Mouse (Mus musculus): Measurements from ENCODE around the gene Axin2. TPM values are rescaled to one million over a fixed set of nuclear protein-coding genes. Genes with fewer than 3 reads are reported as not detected.

Gene Axin2
- polyA plus RNA-seq, 1 experiment, result 16.5 TPM

DNA sequence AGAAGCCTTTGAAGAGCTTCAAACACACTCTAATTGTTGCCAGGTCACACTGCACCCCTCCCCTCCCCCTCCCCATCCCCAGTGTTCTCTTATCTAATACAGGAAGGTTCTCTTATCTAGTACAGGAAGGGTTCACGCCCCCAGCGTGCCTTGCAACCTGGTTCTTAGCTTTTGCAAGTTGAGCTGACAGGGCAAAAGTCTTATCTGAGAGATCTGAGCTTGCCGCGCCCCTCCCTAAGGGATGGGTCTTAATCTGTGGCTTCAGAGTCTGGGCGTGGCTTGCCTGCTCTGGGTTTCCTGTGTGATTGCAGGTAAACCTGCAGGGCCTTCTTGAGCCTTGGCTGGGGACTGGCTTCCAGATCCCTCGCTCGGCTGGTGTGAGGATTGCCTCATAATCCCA, 9.2 kb upstream of the Axin2 start:
- 7% methylated on average over 7 of the region's 7 CpGs for WGBS
- H3K27ac ChIP-seq (ENCODE audit: control insufficient read depth, insufficient read depth, low read length), result no peak overlapping the region
- TF ChIP-seq POLR2A (IDR thresholded peaks at IDR 0.05; ENCODE audit: control insufficient read depth, extremely low read depth, insufficient read depth, low read length, poor library complexity) (no peak), CTCF (IDR thresholded peaks at IDR 0.05; ENCODE audit: borderline replicate concordance, control insufficient read depth, extremely low read depth, insufficient read depth, low read length, poor library complexity) (no peak)
- peak; percentile 86 for DNase-seq
- H3K36me3 ChIP-seq (ENCODE audit: control insufficient read depth, insufficient read depth, low read length), result no peaks in the 10 kb centered on the region
- H3K4me1 ChIP-seq (replicated peaks; ENCODE audit: control insufficient read depth, insufficient read depth, low read length), result peaks cover 27% of the 10 kb centered on the region
- H3K27me3 ChIP-seq (ENCODE audit: control insufficient read depth, insufficient read depth, low read length), result peaks cover 3% of the 10 kb centered on the region; the same call in 1 of the 2 replicates
- H3K4me3 ChIP-seq (ENCODE audit: control insufficient read depth, insufficient read depth, low read length), result no peak overlapping the region

DNA sequence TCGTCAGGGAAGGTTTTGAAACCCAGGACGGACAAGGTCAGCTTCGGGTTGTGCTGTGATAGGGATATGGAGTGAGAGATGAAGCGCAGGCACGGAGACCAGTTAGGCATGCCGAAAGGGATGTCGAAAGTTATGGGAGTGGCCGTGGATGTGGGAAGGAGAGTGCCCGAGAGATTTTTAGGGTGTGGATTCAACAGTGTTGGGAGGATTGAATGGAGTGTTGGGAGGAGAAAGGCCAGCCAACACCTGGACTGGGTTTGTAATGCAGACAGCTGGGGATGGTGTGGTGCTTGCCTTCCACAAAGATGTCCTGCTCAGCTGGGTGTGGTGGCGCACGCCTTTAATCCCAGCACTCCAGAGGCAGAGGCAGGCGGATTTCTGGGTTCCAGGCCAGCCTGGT, 8.0 kb upstream of the Axin2 start:
- Histone ChIP-seq H3K4me1 (replicated peaks; ENCODE audit: control insufficient read depth, insufficient read depth, low read length) (peaks cover 27% of the 10 kb centered on the region), H3K36me3 (ENCODE audit: control insufficient read depth, insufficient read depth, low read length) (no peaks in the 10 kb centered on the region), H3K27ac (ENCODE audit: control insufficient read depth, insufficient read depth, low read length) (no peak overlapping the region), H3K27me3 (ENCODE audit: control insufficient read depth, insufficient read depth, low read length) (peaks cover 3% of the 10 kb centered on the region; the same call in 1 of the 2 replicates), H3K4me3 (ENCODE audit: control insufficient read depth, insufficient read depth, low read length) (no peak overlapping the region)
- 97% methylated on average over 12 of the region's 12 CpGs for WGBS
- DNase-seq, result no peak
- TF ChIP-seq CTCF (IDR thresholded peaks at IDR 0.05; ENCODE audit: borderline replicate concordance, control insufficient read depth, extremely low read depth, insufficient read depth, low read length, poor library complexity) (no peak), POLR2A (IDR thresholded peaks at IDR 0.05; ENCODE audit: control insufficient read depth, extremely low read depth, insufficient read depth, low read length, poor library complexity) (no peak)

DNA sequence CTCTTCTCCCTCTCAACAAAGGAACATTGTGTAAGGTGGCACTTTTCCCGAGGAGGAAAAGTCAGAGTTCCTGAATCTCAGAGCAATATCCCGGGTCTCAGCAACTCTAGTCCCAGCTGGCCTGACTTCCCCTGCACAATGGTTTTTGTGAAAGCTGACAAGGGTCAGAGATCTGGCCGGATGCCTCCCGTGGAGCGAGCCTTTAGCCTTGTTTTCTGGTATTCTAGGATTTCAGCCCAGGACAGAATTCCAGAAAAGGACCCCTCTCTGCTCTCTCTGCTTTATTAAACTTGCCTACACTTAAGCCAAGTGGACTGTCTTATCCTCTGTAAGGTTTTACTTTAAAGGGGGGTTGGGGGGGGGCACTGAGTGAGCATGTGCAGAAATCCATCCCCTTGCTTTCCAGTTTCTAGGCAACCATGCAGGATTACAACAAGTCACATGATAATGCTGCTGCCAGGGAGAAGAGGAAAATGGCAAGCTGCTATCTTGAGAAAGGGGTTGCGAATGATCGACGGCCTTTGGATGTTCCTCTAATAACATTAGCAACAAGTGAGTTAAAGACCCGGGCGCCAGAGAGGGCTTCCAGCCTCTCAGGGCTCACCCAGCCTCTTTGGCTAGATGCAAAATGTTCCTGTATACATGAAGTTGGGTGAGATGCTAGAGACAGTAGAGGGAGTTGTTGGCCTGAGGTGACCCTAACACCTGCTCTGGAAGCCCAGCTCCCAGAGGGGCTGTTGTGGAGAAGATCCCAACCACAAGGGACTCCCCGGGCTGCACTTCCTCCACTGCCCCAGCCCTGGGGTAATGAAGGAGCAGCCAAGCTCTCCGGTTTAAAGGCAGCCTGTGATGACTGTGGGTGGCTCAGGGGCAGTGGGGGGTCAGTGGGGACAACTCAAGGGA, 2.5 kb upstream of the Axin2 start:
- TF ChIP-seq CTCF (IDR thresholded peaks at IDR 0.05; ENCODE audit: borderline replicate concordance, control insufficient read depth, extremely low read depth, insufficient read depth, low read length, poor library complexity), result no peak
- TF ChIP-seq POLR2A (IDR thresholded peaks at IDR 0.05; ENCODE audit: control insufficient read depth, extremely low read depth, insufficient read depth, low read length, poor library complexity), result no peak
- 50% methylated on average over 12 of the region's 12 CpGs for WGBS
- Histone ChIP-seq H3K36me3 (ENCODE audit: control insufficient read depth, insufficient read depth, low read length) (no peaks in the 10 kb centered on the region), H3K27me3 (ENCODE audit: control insufficient read depth, insufficient read depth, low read length) (no peaks in the 10 kb centered on the region), H3K4me3 (ENCODE audit: control insufficient read depth, insufficient read depth, low read length) (no peak overlapping the region), H3K27ac (ENCODE audit: control insufficient read depth, insufficient read depth, low read length) (no peak overlapping the region), H3K4me1 (replicated peaks; ENCODE audit: control insufficient read depth, insufficient read depth, low read length) (peaks cover 18% of the 10 kb centered on the region)
- DNase-seq, result no peak

- Histone ChIP-seq H3K36me3 (ENCODE audit: control insufficient read depth, insufficient read depth, low read length) (no peaks in the 10 kb centered on the region), H3K27ac (ENCODE audit: control insufficient read depth, insufficient read depth, low read length) (peak overlapping the region; percentile 76; the same call in 1 of the 2 replicates), H3K27me3 (ENCODE audit: control insufficient read depth, insufficient read depth, low read length) (no peaks in the 10 kb centered on the region; the same call in 1 of the 2 replicates), H3K4me1 (replicated peaks; ENCODE audit: control insufficient read depth, insufficient read depth, low read length) (peaks cover 36% of the 10 kb centered on the region), H3K4me3 (ENCODE audit: control insufficient read depth, insufficient read depth, low read length) (peak overlapping the region; percentile 81)
- WGBS, result under 1% methylated on average over 104 of the region's 104 CpGs
- TF ChIP-seq CTCF (IDR thresholded peaks at IDR 0.05; ENCODE audit: borderline replicate concordance, control insufficient read depth, extremely low read depth, insufficient read depth, low read length, poor library complexity) (no peak), POLR2A (IDR thresholded peaks at IDR 0.05; ENCODE audit: control insufficient read depth, extremely low read depth, insufficient read depth, low read length, poor library complexity) (no peak; the same call in 1 of the 2 replicates)
- DNase-seq, result peak; percentile 89
These were observed 722 bp downstream of the Axin2 start for GRCm38 (mm10) chr11:108920636-108921505.

DNA sequence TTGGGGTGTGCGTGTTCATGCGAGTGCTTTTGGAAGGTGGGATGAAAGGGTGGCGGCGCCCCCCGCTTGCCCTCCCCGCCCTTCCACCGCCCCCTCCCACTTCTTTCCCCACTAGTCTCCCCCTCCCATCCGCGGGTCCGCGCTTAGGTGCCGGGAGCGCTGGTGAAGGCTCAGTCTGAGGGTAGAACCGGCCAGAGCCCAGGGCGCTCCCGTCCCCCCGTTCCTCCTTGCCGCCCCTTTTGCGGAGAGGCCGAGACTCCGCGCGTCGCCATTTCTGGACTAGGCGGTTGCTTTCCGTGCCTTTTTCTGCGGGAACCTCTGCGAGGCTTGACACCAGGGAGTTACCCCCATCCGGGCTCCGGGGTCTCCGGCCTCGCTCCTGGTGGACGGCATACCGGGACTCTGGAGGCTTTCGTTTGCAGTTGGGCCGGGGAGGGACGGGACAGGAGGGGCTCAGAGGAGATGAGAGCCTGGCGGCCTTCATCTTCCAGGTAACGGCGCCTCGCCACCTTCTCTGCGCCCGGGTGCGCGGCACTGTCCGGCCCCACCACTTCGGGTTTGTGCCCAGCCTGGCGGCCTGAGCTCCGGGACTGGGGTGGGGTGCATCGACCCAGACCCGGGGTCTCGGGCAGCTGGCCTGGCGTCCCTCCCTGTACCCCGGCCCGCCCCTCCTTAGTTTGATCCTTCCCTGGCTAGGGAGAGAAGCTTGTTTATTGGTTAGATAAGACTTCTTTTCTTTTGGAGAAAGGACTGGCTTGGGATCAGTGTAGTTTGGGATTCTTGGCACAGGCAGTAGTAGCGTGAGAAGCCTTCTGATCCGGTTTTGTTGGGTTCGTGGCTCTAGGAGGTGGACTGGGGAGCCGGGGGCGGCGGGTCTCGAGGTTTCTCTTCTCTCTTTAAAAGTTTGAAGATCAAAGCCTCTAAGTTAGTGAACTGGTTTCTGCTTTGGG, 1.6 kb downstream of the Axin2 start:
- DNase-seq, result peak; percentile 44
- Histone ChIP-seq H3K4me1 (replicated peaks; ENCODE audit: control insufficient read depth, insufficient read depth, low read length) (peaks cover 36% of the 10 kb centered on the region), H3K4me3 (ENCODE audit: control insufficient read depth, insufficient read depth, low read length) (peak overlapping the region; percentile 81), H3K36me3 (ENCODE audit: control insufficient read depth, insufficient read depth, low read length) (no peaks in the 10 kb centered on the region), H3K27me3 (ENCODE audit: control insufficient read depth, insufficient read depth, low read length) (no peaks in the 10 kb centered on the region; the same call in 1 of the 2 replicates), H3K27ac (ENCODE audit: control insufficient read depth, insufficient read depth, low read length) (no peak overlapping the region)
- 1% methylated on average over 58 of the region's 62 CpGs for WGBS
- TF ChIP-seq POLR2A (IDR thresholded peaks at IDR 0.05; ENCODE audit: control insufficient read depth, extremely low read depth, insufficient read depth, low read length, poor library complexity), result no peak
- TF ChIP-seq CTCF (IDR thresholded peaks at IDR 0.05; ENCODE audit: borderline replicate concordance, control insufficient read depth, extremely low read depth, insufficient read depth, low read length, poor library complexity), result no peak

Data from thymus, adult 2 months (tissue).